ENCODE assay signal across 14 mouse cellular contexts in the genomic region with DNA sequence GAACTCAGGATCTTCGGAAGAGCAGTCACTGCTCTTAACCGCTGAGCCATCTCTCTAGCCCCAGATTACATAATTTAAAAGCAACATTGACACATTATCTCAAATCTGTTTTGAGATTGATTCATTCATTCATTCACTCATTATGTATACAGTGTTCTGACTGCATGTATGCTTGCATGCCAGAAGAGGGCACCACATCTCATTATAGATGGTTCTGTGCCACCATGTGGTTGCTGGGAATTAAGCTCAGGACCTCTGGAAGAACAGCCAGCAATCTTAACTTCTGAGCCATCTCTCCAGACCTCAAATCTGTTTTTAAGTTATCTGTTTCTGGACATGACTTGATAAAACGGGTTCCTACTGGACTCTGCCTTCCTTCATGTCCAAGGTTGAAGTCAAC. TPM values are rescaled to one million over a fixed set of nuclear protein-coding genes. Genes with fewer than 3 reads are reported as not detected.
A peak's percentile ranks its signal among the peaks of the same experiment; 100 is the strongest.
DNase-seq lines count a peak whose midpoint lies in the region; ATAC-seq and TF ChIP-seq lines count a peak whose summit lies in the region.
"Had no signal": no experiment of that assay in that cellular context is flagged by ENCODE, and none has a peak within 500 bp of the region (broad histone marks: within the 10 kb centered on the region; RNA-seq: fewer than 3 reads in every experiment).

No protein-coding gene starts in this region.

- peaks cover 13% of the 10 kb centered on the region for H3K4me1 ChIP-seq in limb, embryonic 13.5 days
- H3K4me1 ChIP-seq in limb, embryonic 10.5 days, result peaks cover 12% of the 10 kb centered on the region
- peaks cover 29% of the 10 kb centered on the region for H3K4me1 ChIP-seq in forebrain, embryonic 13.5 days
- H3K4me1 ChIP-seq in midbrain, postnatal 0 days (ENCODE audit: insufficient read depth, low read length), result peaks cover 4% of the 10 kb centered on the region; the same call in 1 of the 2 replicates
- peaks cover 9% of the 10 kb centered on the region; the same call in 1 of the 2 replicates for H3K4me1 ChIP-seq in intestine, embryonic 15.5 days (replicated peaks)

- 98% methylated on average over 3 of the region's 3 CpGs for WGBS in limb, embryonic 13.5 days
- 97% methylated on average over 3 of the region's 3 CpGs for WGBS in limb, embryonic 10.5 days
- WGBS in forebrain, embryonic 13.5 days, result 95% methylated on average over 3 of the region's 3 CpGs
- 97% methylated on average over 3 of the region's 3 CpGs for WGBS in midbrain, postnatal 0 days
- WGBS in intestine, embryonic 15.5 days, result 92% methylated on average over 3 of the region's 3 CpGs

- no peaks in the 10 kb centered on the region; the same call in 1 of the 2 replicates for H3K36me3 ChIP-seq in limb, embryonic 13.5 days
- H3K36me3 ChIP-seq in limb, embryonic 10.5 days, result peaks cover 26% of the 10 kb centered on the region
- no peaks in the 10 kb centered on the region for H3K36me3 ChIP-seq in forebrain, embryonic 13.5 days (ENCODE audit: poor library complexity, severe bottlenecking)
- H3K36me3 ChIP-seq in midbrain, postnatal 0 days (ENCODE audit: insufficient read depth, low read length), result no peaks in the 10 kb centered on the region
- H3K36me3 ChIP-seq in intestine, embryonic 15.5 days, result no peaks in the 10 kb centered on the region
- H3K36me3 ChIP-seq: heart, embryonic 13.5 days; stomach, embryonic 15.5 days had no signal

- no peak for ATAC-seq in CD4-positive, CD25-positive, alpha-beta regulatory T cell, adult 4 months
- no peak for ATAC-seq in limb, embryonic 13.5 days (ENCODE audit: low FRiP score, low read depth)
- ATAC-seq in forebrain, embryonic 13.5 days, result no peak
- ATAC-seq in midbrain, postnatal 0 days (ENCODE audit: low FRiP score), result no peak
- no peak for ATAC-seq in granulocyte monocyte progenitor cell, adult 5-6 weeks (replicated peaks; ENCODE audit: poor library complexity, severe bottlenecking)
- no peak for ATAC-seq in intestine, embryonic 15.5 days

- no peak overlapping the region for H3K4me3 ChIP-seq in limb, embryonic 13.5 days
- no peak overlapping the region for H3K4me3 ChIP-seq in limb, embryonic 10.5 days
- H3K4me3 ChIP-seq in forebrain, embryonic 13.5 days, result peak overlapping the region; percentile 92
- peak overlapping the region; percentile 98; the same call in 1 of the 2 replicates for H3K4me3 ChIP-seq in midbrain, postnatal 0 days (ENCODE audit: low read depth, low read length)
- no peak overlapping the region for H3K4me3 ChIP-seq in intestine, embryonic 15.5 days (replicated peaks)
- H3K4me3 ChIP-seq: stomach, embryonic 15.5 days had no signal

- H3K9ac ChIP-seq in limb, embryonic 13.5 days, result no peak overlapping the region
- H3K9ac ChIP-seq in forebrain, embryonic 13.5 days, result no peak overlapping the region
- H3K9ac ChIP-seq in midbrain, postnatal 0 days (replicated peaks; ENCODE audit: low read length, poor library complexity, severe bottlenecking), result no peak overlapping the region
- H3K9ac ChIP-seq in intestine, embryonic 15.5 days, result no peak overlapping the region
- H3K9ac ChIP-seq: stomach, embryonic 15.5 days had no signal

- TF ChIP-seq CTCF in midbrain, postnatal 0 days (IDR thresholded peaks at IDR 0.05), result peak; percentile 48

- H3K9me3 ChIP-seq in limb, embryonic 13.5 days, result no peaks in the 10 kb centered on the region
- no peaks in the 10 kb centered on the region for H3K9me3 ChIP-seq in limb, embryonic 10.5 days (replicated peaks)
- no peaks in the 10 kb centered on the region for H3K9me3 ChIP-seq in forebrain, embryonic 13.5 days (replicated peaks)
- H3K9me3 ChIP-seq in midbrain, postnatal 0 days (ENCODE audit: low read length), result no peaks in the 10 kb centered on the region
- no peaks in the 10 kb centered on the region for H3K9me3 ChIP-seq in intestine, embryonic 15.5 days
- H3K9me3 ChIP-seq: heart, embryonic 13.5 days; stomach, embryonic 15.5 days had no signal

- H3K27ac ChIP-seq in limb, embryonic 13.5 days, result no peak overlapping the region
- no peak overlapping the region for H3K27ac ChIP-seq in limb, embryonic 10.5 days
- H3K27ac ChIP-seq in forebrain, embryonic 13.5 days, result no peak overlapping the region
- H3K27ac ChIP-seq in midbrain, postnatal 0 days (ENCODE audit: low read depth, low read length), result no peak overlapping the region
- H3K27ac ChIP-seq in intestine, embryonic 15.5 days, result no peak overlapping the region
- H3K27ac ChIP-seq: heart, embryonic 13.5 days; stomach, embryonic 15.5 days had no signal

- peak; percentile 37 for DNase-seq in CD4-positive, CD25-positive, alpha-beta regulatory T cell, adult 2 months (ENCODE audit: low read depth, low spot score)
- DNase-seq in limb, embryonic 10.5 days (ENCODE audit: low spot score), result no peak
- no peak for DNase-seq in midbrain, postnatal 0 days (ENCODE audit: low spot score)
- DNase-seq: lung, adult 2 months had no signal

- no peaks in the 10 kb centered on the region for H3K27me3 ChIP-seq in limb, embryonic 13.5 days
- H3K27me3 ChIP-seq in limb, embryonic 10.5 days (ENCODE audit: low read depth, poor library complexity, severe bottlenecking), result no peaks in the 10 kb centered on the region
- no peaks in the 10 kb centered on the region for H3K27me3 ChIP-seq in forebrain, embryonic 13.5 days
- H3K27me3 ChIP-seq in midbrain, postnatal 0 days (ENCODE audit: insufficient read depth, low read length), result no peaks in the 10 kb centered on the region
- H3K27me3 ChIP-seq in intestine, embryonic 15.5 days (replicated peaks), result no peaks in the 10 kb centered on the region
- H3K27me3 ChIP-seq: heart, embryonic 13.5 days; stomach, embryonic 15.5 days had no signal

- peak overlapping the region; percentile 69; the same call in 1 of the 2 replicates for H3K4me2 ChIP-seq in limb, embryonic 13.5 days (replicated peaks)
- peak overlapping the region; percentile 75 for H3K4me2 ChIP-seq in forebrain, embryonic 13.5 days
- peak overlapping the region; percentile 63 for H3K4me2 ChIP-seq in midbrain, postnatal 0 days (ENCODE audit: low read depth, low read length, poor library complexity, severe bottlenecking)
- H3K4me2 ChIP-seq in intestine, embryonic 15.5 days (replicated peaks), result no peak overlapping the region

RNA-seq across cellular contexts. Expression of gene Kdm1a, which starts 2.7 kb away (rescaled TPM):
- polyA plus RNA-seq in CD4-positive, CD25-positive, alpha-beta regulatory T cell, adult 4 months (2017; shearing (Covaris generic)), result 10 to 100 TPM; 21.0 to 25.9 TPM
- polyA plus RNA-seq in limb, embryonic 13.5 days (2015; fragmentation: Nextera tagmentation; extraction: Ambion mirVana), result 46.5 and 46.9 TPM in 2 replicates
- 58.7 and 62.0 TPM in 2 replicates for polyA plus RNA-seq in limb, embryonic 10.5 days (2016; fragmentation: Nextera tagmentation; extraction: Ambion mirVana)
- polyA plus RNA-seq in forebrain, embryonic 13.5 days (2015; fragmentation: Nextera tagmentation; extraction: Ambion mirVana), result 83.3 and 88.3 TPM in 2 replicates
- total RNA-seq in midbrain, postnatal 0 days (2014; rRNA removed), result 147 and 183 TPM in 2 replicates
- 40.7 and 47.7 TPM in 2 replicates for polyA plus RNA-seq in midbrain, postnatal 0 days (2015; fragmentation: Nextera tagmentation; extraction: Ambion mirVana)
- 57.8 and 60.8 TPM in 2 replicates for total RNA-seq in granulocyte monocyte progenitor cell, adult 5-6 weeks (2014; fragmentation: Nextera tagmentation)
- 53.4 and 59.4 TPM in 2 replicates for total RNA-seq in granulocyte monocyte progenitor cell, adult 5-6 weeks (2017)
- 29.6 and 31.4 TPM in 2 replicates for polyA plus RNA-seq in intestine, embryonic 15.5 days (2015; fragmentation: Nextera tagmentation; extraction: Ambion mirVana)

RNA-seq across cellular contexts. Expression of gene Tex46, which starts 10.4 kb away (rescaled TPM):
- not detected for polyA plus RNA-seq in CD4-positive, CD25-positive, alpha-beta regulatory T cell, adult 4 months (2017; shearing (Covaris generic))
- polyA plus RNA-seq in limb, embryonic 13.5 days (2015; fragmentation: Nextera tagmentation; extraction: Ambion mirVana), result not detected in 2 replicates
- not detected in 2 replicates for polyA plus RNA-seq in limb, embryonic 10.5 days (2016; fragmentation: Nextera tagmentation; extraction: Ambion mirVana)
- polyA plus RNA-seq in forebrain, embryonic 13.5 days (2015; fragmentation: Nextera tagmentation; extraction: Ambion mirVana), result not detected in 2 replicates
- total RNA-seq in midbrain, postnatal 0 days (2014; rRNA removed), result not detected in 2 replicates
- not detected in 2 replicates for polyA plus RNA-seq in midbrain, postnatal 0 days (2015; fragmentation: Nextera tagmentation; extraction: Ambion mirVana)
- total RNA-seq in granulocyte monocyte progenitor cell, adult 5-6 weeks (2014; fragmentation: Nextera tagmentation), result not detected in 2 replicates
- total RNA-seq in granulocyte monocyte progenitor cell, adult 5-6 weeks (2017), result not detected in 2 replicates
- polyA plus RNA-seq in intestine, embryonic 15.5 days (2015; fragmentation: Nextera tagmentation; extraction: Ambion mirVana), result not detected in 2 replicates
- total RNA-seq: left cerebral cortex, adult 18-20 months had no signal
- polyA plus RNA-seq: heart, embryonic 13.5 days; kidney, embryonic 16.5 days; lung, adult 2 months; stomach, embryonic 15.5 days; urinary bladder, adult 2 months had no signal

RNA-seq across cellular contexts. Expression of gene Lactbl1, which starts 22.6 kb away (rescaled TPM):
- under 1 TPM in 1 of 2 experiments, not detected in 1; 0.17 TPM for polyA plus RNA-seq in CD4-positive, CD25-positive, alpha-beta regulatory T cell, adult 4 months (2017; shearing (Covaris generic))
- 0.05 TPM in 1 of 2 replicates, not detected in the other for polyA plus RNA-seq in limb, embryonic 13.5 days (2015; fragmentation: Nextera tagmentation; extraction: Ambion mirVana)
- polyA plus RNA-seq in limb, embryonic 10.5 days (2016; fragmentation: Nextera tagmentation; extraction: Ambion mirVana), result not detected in 2 replicates
- not detected in 2 replicates for polyA plus RNA-seq in forebrain, embryonic 13.5 days (2015; fragmentation: Nextera tagmentation; extraction: Ambion mirVana)
- total RNA-seq in midbrain, postnatal 0 days (2014; rRNA removed), result 0.93 TPM in 1 of 2 replicates, not detected in the other
- 0.09 TPM in 1 of 2 replicates, not detected in the other for polyA plus RNA-seq in midbrain, postnatal 0 days (2015; fragmentation: Nextera tagmentation; extraction: Ambion mirVana)
- 0.36 TPM in 1 of 2 replicates, not detected in the other for total RNA-seq in granulocyte monocyte progenitor cell, adult 5-6 weeks (2014; fragmentation: Nextera tagmentation)
- 0.09 TPM in 1 of 2 replicates, not detected in the other for total RNA-seq in granulocyte monocyte progenitor cell, adult 5-6 weeks (2017)
- polyA plus RNA-seq in intestine, embryonic 15.5 days (2015; fragmentation: Nextera tagmentation; extraction: Ambion mirVana), result not detected in 2 replicates
- total RNA-seq: left cerebral cortex, adult 18-20 months had no signal
- polyA plus RNA-seq: heart, embryonic 13.5 days; kidney, embryonic 16.5 days; stomach, embryonic 15.5 days; urinary bladder, adult 2 months had no signal

Comparison
In these comparisons a context has a peak if more than half of its experiments do, and no peak if none do; other contexts are left out.
1. H3K4me3 ChIP-seq: peak in forebrain, embryonic 13.5 days (single experiment) and midbrain, postnatal 0 days (single experiment); none in limb, embryonic 13.5 days (single experiment), limb, embryonic 10.5 days (single experiment) and intestine, embryonic 15.5 days (single experiment).